Mouse (Mus musculus): Measurements from ENCODE around the gene Socs7. TPM values are rescaled to one million over a fixed set of nuclear protein-coding genes. Genes with fewer than 3 reads are reported as not detected.
A peak's percentile ranks its signal among the peaks of the same experiment; 100 is the strongest.
"Not testable (repeated sequence)": the region's sequence is repeated elsewhere in the genome, so short reads cannot be mapped to it uniquely, and the experiment has no call there.

Gene Socs7
- polyA plus RNA-seq (2014; fragmentation: Nextera tagmentation; extraction: Ambion mirVana), result 3.6 and 3.8 TPM in 2 replicates

- DNase-seq (ENCODE audit: low spot score), result peak; percentile 94
Observed at GRCm38 (mm10) chr11:97361948-97362648, at the start of gene Socs7. TSS of gene Socs7 (plus strand) at chr11:97362551.

GRCm38 (mm10) chr11:97312871-97313270, 49.5 kb upstream of the Socs7 start:
- H3K4me2 ChIP-seq (replicated peaks; ENCODE audit: low read depth, low read length); H3K4me3 ChIP-seq (ENCODE audit: low read depth, low read length); H3K4me1 ChIP-seq (replicated peaks; ENCODE audit: control insufficient read depth, insufficient read depth, low read length); H3K36me3 ChIP-seq (ENCODE audit: control insufficient read depth, insufficient read depth, low read length); DNase-seq (ENCODE audit: low spot score); H3K9ac ChIP-seq (ENCODE audit: low read depth, low read length); ATAC-seq (ENCODE audit: low FRiP score); H3K9me3 ChIP-seq (ENCODE audit: control insufficient read depth, low read length); H3K27me3 ChIP-seq (ENCODE audit: control insufficient read depth, insufficient read depth, low read length); H3K27ac ChIP-seq (ENCODE audit: low read depth, low read length): not testable (repeated sequence)
- 85% methylated on average over 1 of the region's 1 CpGs for WGBS

More at GRCm38 (mm10) chr11:97361948-97362648, at the start of gene Socs7:
- Histone ChIP-seq H3K4me2 (replicated peaks; ENCODE audit: low read depth, low read length) (peak within 1 kb of the TSS; percentile 90), H3K4me1 (replicated peaks; ENCODE audit: control insufficient read depth, insufficient read depth, low read length) (peaks cover 10% of the 10 kb centered on the region; the same call in 1 of the 2 replicates), H3K36me3 (ENCODE audit: control insufficient read depth, insufficient read depth, low read length) (no peaks in the 10 kb centered on the region), H3K4me3 (ENCODE audit: low read depth, low read length) (peak within 1 kb of the TSS; percentile 98), H3K9ac (ENCODE audit: low read depth, low read length) (peak within 1 kb of the TSS; percentile 96), H3K27ac (ENCODE audit: low read depth, low read length) (peak within 1 kb of the TSS; percentile 81), H3K9me3 (ENCODE audit: control insufficient read depth, low read length) (no peaks in the 10 kb centered on the region), H3K27me3 (ENCODE audit: control insufficient read depth, insufficient read depth, low read length) (no peaks in the 10 kb centered on the region)
- WGBS, result under 1% methylated on average over 24 of the region's 81 CpGs
- ATAC-seq (ENCODE audit: low FRiP score), result peak; percentile 96

- Histone ChIP-seq H3K27me3 (ENCODE audit: control insufficient read depth, insufficient read depth, low read length) (peaks cover 4% of the 10 kb centered on the region; the same call in 1 of the 2 replicates), H3K4me1 (replicated peaks; ENCODE audit: control insufficient read depth, insufficient read depth, low read length) (peaks cover 3% of the 10 kb centered on the region; the same call in 1 of the 2 replicates), H3K9ac (ENCODE audit: low read depth, low read length) (no peak overlapping the region), H3K4me3 (ENCODE audit: low read depth, low read length) (no peak overlapping the region), H3K4me2 (replicated peaks; ENCODE audit: low read depth, low read length) (no peak overlapping the region), H3K27ac (ENCODE audit: low read depth, low read length) (no peak overlapping the region), H3K9me3 (ENCODE audit: control insufficient read depth, low read length) (no peaks in the 10 kb centered on the region), H3K36me3 (ENCODE audit: control insufficient read depth, insufficient read depth, low read length) (no peaks in the 10 kb centered on the region)
- DNase-seq (ENCODE audit: low spot score) (peak; percentile 36), ATAC-seq (ENCODE audit: low FRiP score) (no peak)
- WGBS, result 96% methylated on average over 3 of the region's 3 CpGs
Observed at GRCm38 (mm10) chr11:97314110-97314509, 48.2 kb upstream of the Socs7 start.

- H3K4me1 ChIP-seq (replicated peaks; ENCODE audit: control insufficient read depth, insufficient read depth, low read length), result peaks cover 3% of the 10 kb centered on the region; the same call in 1 of the 2 replicates
- H3K27ac ChIP-seq (ENCODE audit: low read depth, low read length), result no peak overlapping the region
- no peaks in the 10 kb centered on the region for H3K36me3 ChIP-seq (ENCODE audit: control insufficient read depth, insufficient read depth, low read length)
- H3K9ac ChIP-seq (ENCODE audit: low read depth, low read length), result no peak overlapping the region
- H3K9me3 ChIP-seq (ENCODE audit: control insufficient read depth, low read length), result no peaks in the 10 kb centered on the region
- ATAC-seq (ENCODE audit: low FRiP score) (no peak), DNase-seq (ENCODE audit: low spot score) (no peak)
- 51% methylated on average over 8 of the region's 8 CpGs for WGBS
- H3K4me3 ChIP-seq (ENCODE audit: low read depth, low read length), result peak overlapping the region; percentile 49; the same call in 1 of the 2 replicates
- no peaks in the 10 kb centered on the region for H3K27me3 ChIP-seq (ENCODE audit: control insufficient read depth, insufficient read depth, low read length)
- no peak overlapping the region for H3K4me2 ChIP-seq (replicated peaks; ENCODE audit: low read depth, low read length)
Observed at GRCm38 (mm10) chr11:97314751-97315503, 47.4 kb upstream of the Socs7 start.

- under 1% methylated on average over 50 of the region's 50 CpGs for WGBS
- Histone ChIP-seq H3K4me1 (replicated peaks; ENCODE audit: control insufficient read depth, insufficient read depth, low read length) (peaks cover 2% of the 10 kb centered on the region; the same call in 1 of the 2 replicates), H3K9ac (ENCODE audit: low read depth, low read length) (peak within 1 kb of the TSS; percentile 62), H3K4me2 (replicated peaks; ENCODE audit: low read depth, low read length) (peak within 1 kb of the TSS; percentile 28), H3K4me3 (ENCODE audit: low read depth, low read length) (peak within 1 kb of the TSS; percentile 49), H3K36me3 (ENCODE audit: control insufficient read depth, insufficient read depth, low read length) (no peaks in the 10 kb centered on the region), H3K9me3 (ENCODE audit: control insufficient read depth, low read length) (no peaks in the 10 kb centered on the region), H3K27me3 (ENCODE audit: control insufficient read depth, insufficient read depth, low read length) (no peaks in the 10 kb centered on the region), H3K27ac (ENCODE audit: low read depth, low read length) (no peak within 1 kb of the TSS)
- DNase-seq (ENCODE audit: low spot score), result peak; percentile 100
- peak; percentile 96 for ATAC-seq (ENCODE audit: low FRiP score)
Observed at GRCm38 (mm10) chr11:97315504-97316503, 46.5 kb upstream of the Socs7 start, which contains the start of gene Mrpl45. TSS of gene Mrpl45 (plus strand) at chr11:97315716.

- Histone ChIP-seq H3K27ac (ENCODE audit: low read depth, low read length) (no peak overlapping the region), H3K9me3 (ENCODE audit: control insufficient read depth, low read length) (no peaks in the 10 kb centered on the region), H3K9ac (ENCODE audit: low read depth, low read length) (no peak overlapping the region), H3K4me2 (replicated peaks; ENCODE audit: low read depth, low read length) (no peak overlapping the region), H3K4me3 (ENCODE audit: low read depth, low read length) (no peak overlapping the region), H3K36me3 (ENCODE audit: control insufficient read depth, insufficient read depth, low read length) (peaks cover 5% of the 10 kb centered on the region; the same call in 1 of the 2 replicates), H3K4me1 (replicated peaks; ENCODE audit: control insufficient read depth, insufficient read depth, low read length) (no peaks in the 10 kb centered on the region), H3K27me3 (ENCODE audit: control insufficient read depth, insufficient read depth, low read length) (no peaks in the 10 kb centered on the region)
- 96% methylated on average over 8 of the region's 8 CpGs for WGBS
- no peak for ATAC-seq (ENCODE audit: low FRiP score)
- DNase-seq (ENCODE audit: low spot score), result no peak
Observed at GRCm38 (mm10) chr11:97321197-97321596, 41.2 kb upstream of the Socs7 start.

- H3K4me1 ChIP-seq (replicated peaks; ENCODE audit: control insufficient read depth, insufficient read depth, low read length); ATAC-seq (ENCODE audit: low FRiP score); H3K9ac ChIP-seq (ENCODE audit: low read depth, low read length); H3K36me3 ChIP-seq (ENCODE audit: control insufficient read depth, insufficient read depth, low read length); H3K9me3 ChIP-seq (ENCODE audit: control insufficient read depth, low read length); H3K4me2 ChIP-seq (replicated peaks; ENCODE audit: low read depth, low read length); H3K27ac ChIP-seq (ENCODE audit: low read depth, low read length); DNase-seq (ENCODE audit: low spot score); H3K4me3 ChIP-seq (ENCODE audit: low read depth, low read length); H3K27me3 ChIP-seq (ENCODE audit: control insufficient read depth, insufficient read depth, low read length): not testable (repeated sequence)
- 92% methylated on average over 8 of the region's 8 CpGs for WGBS
Observed at GRCm38 (mm10) chr11:97321894-97322600, 40.3 kb upstream of the Socs7 start.

Measured in hindbrain, embryonic 11.5 days (tissue).